Mouse (Mus musculus) hindbrain, embryonic 12.5 days (tissue): ENCODE data around the gene Defb23. TPM values are rescaled to one million over a fixed set of nuclear protein-coding genes. Genes with fewer than 3 reads are reported as not detected.

ENCODE experiments used
- polyA plus RNA-seq: library from polyadenylated mRNA; unstranded; fragments of >200 nt; fragmentation: Nextera tagmentation; extraction: Ambion mirVana; gene quantifications from 2 replicates; pipeline ENCODE4 v1.2.1, GENCODE M21; 2016

Gene Defb23
- polyA plus RNA-seq, 1 experiment from 2014 or later: not detected

Other genes starting within 250 kb of the Defb23 start
- 88.4 and 90.6 TPM in 2 replicates for gene Csnk2a1, start 237.8 kb downstream of the Defb23 start, polyA plus RNA-seq
- gene Tbc1d20, start 170.8 kb downstream of the Defb23 start, polyA plus RNA-seq: 41.5 and 43.5 TPM in 2 replicates
- 91.5 and 91.9 TPM in 2 replicates for gene Rbck1, start 132.0 kb downstream of the Defb23 start, polyA plus RNA-seq
- 3.0 and 3.5 TPM in 2 replicates for gene Trib3, start 120.6 kb downstream of the Defb23 start, polyA plus RNA-seq
- gene Nrsn2, start 88.0 kb downstream of the Defb23 start, polyA plus RNA-seq: 14.4 and 15.0 TPM in 2 replicates
- 19.5 and 19.6 TPM in 2 replicates for gene Sox12, start 66.6 kb downstream of the Defb23 start, polyA plus RNA-seq
- gene Zcchc3, start 49.6 kb downstream of the Defb23 start, polyA plus RNA-seq: 50.7 and 54.5 TPM in 2 replicates
- 2.0 and 3.6 TPM in 2 replicates for gene 6820408C15Rik, start 49.0 kb downstream of the Defb23 start, polyA plus RNA-seq
- not detected in 2 replicates for gene Defb20, start 12.4 kb upstream of the Defb23 start, polyA plus RNA-seq
- gene Defb22, start 25.5 kb upstream of the Defb23 start, polyA plus RNA-seq: not detected in 2 replicates
- gene Defb26, start 47.1 kb upstream of the Defb23 start, polyA plus RNA-seq: not detected in 2 replicates
- gene Defb28, start 53.6 kb upstream of the Defb23 start, polyA plus RNA-seq: not detected in 2 replicates
- gene Defb29, start 75.5 kb upstream of the Defb23 start, polyA plus RNA-seq: not detected in 2 replicates
- not detected in 2 replicates for gene Gm17416, start 104.7 kb upstream of the Defb23 start, polyA plus RNA-seq
- gene Defb21, start 108.1 kb upstream of the Defb23 start, polyA plus RNA-seq: not detected in 2 replicates
- not detected in 2 replicates for gene Defb19, start 115.7 kb upstream of the Defb23 start, polyA plus RNA-seq
- gene Defb45, start 134.8 kb upstream of the Defb23 start, polyA plus RNA-seq: not detected in 2 replicates
- gene Defb36, start 139.7 kb upstream of the Defb23 start, polyA plus RNA-seq: not detected in 2 replicates
- not detected in 2 replicates for gene Defb25, start 158.4 kb upstream of the Defb23 start, polyA plus RNA-seq
- gene Rem1, start 162.3 kb upstream of the Defb23 start, polyA plus RNA-seq: 0.72 and 0.82 TPM in 2 replicates
- 153 and 157 TPM in 2 replicates for gene H13, start 204.8 kb upstream of the Defb23 start, polyA plus RNA-seq
- 34.9 and 40.5 TPM in 2 replicates for gene Mcts2, start 222.4 kb upstream of the Defb23 start, polyA plus RNA-seq